Mouse (Mus musculus): ENCODE data around the gene Pepd.

Gene Pepd

DNA sequence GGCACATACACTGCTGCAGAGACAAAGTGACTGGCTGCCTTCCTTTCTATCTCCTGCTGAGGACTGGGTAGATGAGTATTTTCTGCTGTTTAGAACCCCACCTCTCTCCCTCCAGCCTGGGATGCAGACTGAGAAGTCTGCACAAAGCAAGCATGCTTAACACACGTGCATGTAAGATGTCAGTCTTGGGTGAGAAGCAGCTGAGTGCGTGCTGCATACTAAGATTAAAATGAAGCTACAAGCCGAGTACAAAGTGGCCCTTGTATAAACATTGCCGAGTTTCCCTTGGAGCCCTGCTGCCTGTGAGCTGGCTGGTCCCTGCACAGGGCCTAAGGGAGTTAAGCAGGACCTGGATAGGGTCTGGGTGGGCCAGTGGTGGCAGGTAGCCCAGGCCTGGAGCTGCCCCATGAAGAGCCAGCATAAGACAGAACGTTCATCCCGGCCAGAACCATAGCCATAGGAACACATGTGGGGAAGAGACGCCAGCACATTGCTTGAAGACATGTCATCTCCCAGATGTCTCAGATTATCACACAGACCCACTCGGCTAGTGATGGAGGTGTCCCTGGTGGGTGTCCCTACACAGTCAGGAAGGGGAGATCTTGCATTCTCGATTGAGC lies 115.7 kb downstream of the Pepd start:
- DNase-seq (ENCODE audit: inconsistent ontology term), result no peak

DNA sequence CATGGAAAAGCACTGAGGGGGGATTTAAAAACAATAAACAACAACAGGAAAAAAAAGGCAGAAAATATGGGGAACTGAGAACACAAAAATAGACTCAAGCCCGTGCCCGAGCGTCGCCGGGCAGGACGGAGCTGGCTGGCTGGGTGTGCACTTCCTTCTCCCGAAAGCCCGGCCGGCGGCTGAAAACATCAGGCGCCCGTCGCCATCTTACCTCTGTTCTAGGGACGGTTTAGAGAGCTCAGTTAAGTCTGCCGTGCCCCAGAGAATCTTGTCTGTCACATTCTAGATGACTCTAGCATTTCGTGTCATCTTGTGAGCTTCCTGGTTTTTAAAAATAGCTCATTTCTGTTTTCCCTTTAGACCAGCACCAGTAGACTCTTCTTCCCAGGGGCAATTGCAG lies 116.4 kb downstream of the Pepd start:
- DNase-seq (ENCODE audit: inconsistent ontology term), result no peak

DNA sequence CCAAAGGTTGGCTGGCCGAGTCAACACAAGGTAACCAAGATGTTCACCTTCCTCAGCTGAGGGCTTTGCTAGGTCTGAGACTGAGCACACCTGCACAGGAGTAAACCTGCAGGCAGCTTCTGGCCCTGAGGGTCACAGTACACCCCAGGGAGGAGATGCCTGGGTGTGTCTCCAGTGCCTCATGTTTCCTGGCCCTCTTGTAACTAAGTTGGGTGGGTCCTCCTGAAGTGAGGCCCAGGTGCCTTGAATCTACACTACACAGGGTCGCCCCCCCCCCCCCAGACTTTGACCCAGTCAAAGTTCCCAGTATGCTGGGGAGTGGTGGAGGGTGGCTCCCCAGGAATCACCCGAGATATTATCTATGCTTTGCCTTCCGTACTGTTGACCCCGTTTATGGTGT lies 117.0 kb downstream of the Pepd start:
- no peak for DNase-seq (ENCODE audit: inconsistent ontology term)

DNA sequence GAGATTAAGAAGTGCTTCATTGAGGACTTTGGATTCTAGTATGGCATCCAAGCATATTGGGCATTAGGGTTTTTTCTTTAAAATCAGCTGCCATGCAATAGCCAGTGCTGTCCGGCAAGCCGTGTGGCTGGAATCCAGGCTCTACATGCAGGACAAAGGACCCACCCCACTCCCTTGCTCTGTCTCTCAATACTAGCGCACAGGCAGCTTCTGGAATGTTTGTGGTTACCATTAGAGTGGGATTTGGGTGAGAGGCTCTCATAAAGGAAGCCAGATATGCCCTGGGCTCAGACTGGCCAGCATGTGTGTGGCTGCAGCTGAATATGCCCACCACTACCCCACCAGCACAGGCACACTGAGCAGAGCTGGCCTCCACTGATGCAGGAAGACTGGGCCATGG lies 117.5 kb downstream of the Pepd start:
- peak; percentile 79 for DNase-seq (ENCODE audit: inconsistent ontology term)

DNA sequence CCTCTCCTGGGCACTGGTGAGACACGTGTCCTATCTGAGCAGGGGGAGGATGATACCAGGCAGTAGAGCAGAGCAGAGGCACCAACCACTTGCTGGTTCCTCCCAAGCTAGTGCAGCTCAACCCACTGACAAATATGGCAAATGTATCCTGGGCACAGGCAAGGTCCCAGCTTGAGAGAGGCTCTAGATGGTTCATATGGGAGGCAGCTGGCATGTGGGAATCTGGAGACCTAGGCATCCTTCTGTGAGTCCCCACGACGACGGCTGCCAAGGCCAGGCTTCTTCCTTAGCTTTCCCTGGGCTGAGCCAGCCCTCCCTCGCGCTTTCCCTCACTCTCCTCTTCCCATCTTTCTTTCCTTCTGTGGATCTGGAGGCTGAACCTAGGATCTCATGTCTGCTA lies 118.4 kb downstream of the Pepd start:
- DNase-seq (ENCODE audit: inconsistent ontology term), result no peak

DNA sequence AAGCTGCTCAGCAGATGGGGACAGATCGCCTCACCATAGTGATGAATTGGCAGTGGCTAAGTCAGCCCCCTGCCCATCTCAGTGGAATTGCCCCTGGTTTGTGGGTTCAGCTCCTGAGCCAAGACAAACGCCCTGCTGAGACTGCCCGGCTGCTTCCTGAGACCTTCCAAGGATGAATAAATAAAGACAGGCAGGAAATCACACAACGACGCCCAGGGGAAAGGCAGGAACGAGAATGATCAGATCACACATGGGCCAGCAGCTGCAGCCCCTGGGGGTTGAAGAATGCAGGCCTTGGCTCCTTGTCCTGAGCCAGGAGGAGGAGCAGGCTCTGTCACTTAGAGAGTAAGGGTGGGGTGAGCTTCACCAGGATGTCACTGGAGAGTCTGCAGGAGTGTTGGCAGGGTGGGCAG lies 123.0 kb downstream of the Pepd start:
- peak; percentile 50 for DNase-seq (ENCODE audit: inconsistent ontology term)

DNA sequence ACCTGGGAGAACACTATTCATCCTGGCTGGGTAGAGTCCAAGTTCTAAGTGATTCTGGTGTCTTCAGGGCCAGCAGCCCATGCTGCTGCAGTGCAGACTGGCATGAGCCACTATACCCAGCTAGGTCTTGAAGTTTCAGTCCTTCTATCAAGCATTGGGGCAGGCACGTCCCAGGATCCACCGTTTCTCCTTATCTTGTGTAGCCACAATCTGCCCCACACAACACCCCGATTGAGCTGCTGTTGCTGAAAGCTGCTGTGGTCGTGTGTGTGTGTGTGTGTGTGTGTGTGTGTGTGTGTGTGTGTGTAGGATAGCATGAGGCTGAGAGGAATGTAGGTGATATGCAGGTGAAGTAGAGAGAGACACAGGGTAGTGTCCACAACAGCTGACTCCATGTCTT lies 123.4 kb downstream of the Pepd start:
- DNase-seq (ENCODE audit: inconsistent ontology term), result no peak

DNA sequence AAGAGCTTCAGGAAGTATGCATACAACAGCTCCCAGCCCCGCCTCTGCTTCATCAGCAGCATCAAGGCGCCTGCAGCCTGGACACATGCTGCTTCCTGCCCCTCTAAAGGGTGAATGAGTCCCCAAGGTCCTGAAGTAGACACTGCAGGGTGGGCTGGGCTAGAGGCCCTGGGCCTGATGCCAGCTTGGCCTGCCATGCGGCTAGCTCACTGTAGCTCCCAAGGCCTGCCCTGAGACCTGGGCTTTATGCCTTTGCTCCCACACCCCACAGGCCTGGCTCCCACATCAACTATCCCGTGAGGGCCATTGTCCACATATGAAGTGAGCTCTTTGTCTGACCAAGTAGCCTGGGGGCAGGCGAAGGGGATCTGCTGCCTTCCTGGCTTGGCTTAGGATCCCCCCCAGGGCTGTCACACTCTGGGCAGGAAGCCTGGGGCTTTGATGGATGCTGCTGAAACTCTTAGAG lies 124.1 kb downstream of the Pepd start:
- DNase-seq (ENCODE audit: inconsistent ontology term), result peak; percentile 86

DNA sequence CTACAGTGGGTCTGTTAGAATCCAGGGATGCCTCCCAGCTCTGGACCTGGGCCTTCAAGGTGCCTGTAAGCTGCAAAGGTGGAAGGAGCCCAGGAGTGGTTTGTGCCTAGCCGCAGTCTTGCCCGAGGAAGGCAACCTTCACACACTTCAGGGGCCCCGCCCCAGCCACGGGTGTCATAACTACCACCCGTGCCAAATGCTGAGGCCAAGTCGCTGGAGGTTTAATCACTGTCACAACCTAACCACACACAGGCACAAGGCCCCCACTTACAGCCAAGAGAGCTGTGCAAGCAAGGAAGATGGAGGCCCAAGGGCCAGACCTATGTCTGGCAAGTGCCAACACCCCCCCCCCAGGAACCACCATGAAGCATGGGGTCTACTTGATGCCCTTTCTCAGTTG lies 125.2 kb downstream of the Pepd start:
- no peak for DNase-seq (ENCODE audit: inconsistent ontology term)

DNA sequence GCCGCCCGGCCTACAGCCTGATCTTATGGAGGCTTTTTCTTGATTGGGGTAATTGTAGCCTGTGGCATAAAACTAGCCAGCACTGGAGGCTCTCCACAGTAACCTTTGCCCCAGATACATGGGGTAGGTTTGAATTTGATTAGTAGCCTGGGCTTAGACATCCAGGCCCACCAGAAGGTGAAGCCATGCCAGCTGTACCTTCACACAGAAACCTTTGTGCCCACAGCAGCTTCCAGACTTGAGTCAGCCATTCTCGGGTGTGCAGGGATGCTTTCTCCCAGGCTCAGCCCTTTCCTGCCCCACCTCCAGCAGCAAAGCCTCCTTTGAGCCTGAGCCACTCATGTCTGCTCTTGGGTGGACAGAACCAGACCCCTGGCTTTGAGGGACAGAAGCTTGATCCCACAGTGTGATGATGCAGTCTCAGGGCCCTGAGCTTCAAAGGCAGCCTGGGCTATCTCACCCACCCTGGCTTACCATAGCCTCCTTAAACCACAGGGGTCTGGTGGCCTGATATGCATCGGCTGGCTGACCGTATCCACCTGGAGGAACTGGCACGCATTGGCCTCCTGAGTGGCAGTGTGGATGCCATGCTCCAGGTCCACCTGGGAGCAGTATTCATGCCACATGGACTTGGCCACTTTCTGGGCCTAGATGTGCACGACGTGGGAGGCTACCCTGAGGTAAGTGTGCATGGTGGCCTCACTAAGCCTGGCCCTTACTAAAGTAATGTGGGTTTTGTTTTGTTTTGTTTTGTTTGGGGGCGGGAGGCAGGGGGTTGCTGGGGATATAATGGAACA lies 128.2 kb downstream of the Pepd start:
- no peak for DNase-seq (ENCODE audit: inconsistent ontology term)

DNA sequence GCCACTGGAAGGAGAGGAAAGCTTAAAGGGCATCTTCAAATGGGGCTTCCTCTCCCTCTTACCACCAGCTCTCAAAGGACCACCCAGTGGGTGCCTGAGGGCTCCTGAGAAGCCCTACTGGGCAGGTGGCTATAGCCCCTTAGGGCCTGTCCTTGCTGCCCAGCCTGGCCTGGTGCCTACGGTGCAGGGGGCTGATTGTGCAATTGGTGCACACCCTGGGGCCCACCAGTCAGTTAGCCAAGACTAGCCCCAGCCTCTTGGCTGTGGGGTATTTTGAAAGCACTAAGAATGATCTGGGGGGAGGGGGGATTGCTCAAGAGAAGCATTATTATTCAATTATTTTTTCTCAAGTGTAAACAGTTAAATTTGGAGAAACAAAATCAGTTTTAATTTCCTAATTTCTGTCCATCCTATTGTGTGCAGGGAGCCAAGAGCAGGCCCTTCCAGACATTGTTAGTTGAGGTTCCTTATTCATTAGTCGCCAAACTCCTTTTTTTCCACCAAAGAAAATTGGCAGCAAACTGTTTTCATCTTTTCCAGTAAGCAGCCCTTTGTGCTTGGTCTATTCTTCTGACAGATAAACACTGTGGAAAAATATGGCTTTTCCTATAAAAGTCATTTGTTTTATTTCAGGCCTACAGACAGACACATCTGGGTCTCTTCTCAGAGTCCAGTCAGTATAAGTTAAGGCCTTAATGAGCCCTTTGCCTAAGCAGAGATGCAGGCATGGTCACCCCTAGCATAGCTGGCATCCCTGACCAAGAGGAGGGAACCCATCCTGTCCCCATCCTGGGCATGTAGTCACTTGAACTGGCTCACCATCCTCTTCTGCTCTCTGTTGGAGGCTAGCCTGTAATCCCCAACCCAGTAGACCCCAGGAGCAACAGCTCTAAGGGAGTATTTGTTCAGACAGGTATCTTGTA lies 129.4 kb downstream of the Pepd start:
- DNase-seq (ENCODE audit: inconsistent ontology term), result peak; percentile 49

DNA sequence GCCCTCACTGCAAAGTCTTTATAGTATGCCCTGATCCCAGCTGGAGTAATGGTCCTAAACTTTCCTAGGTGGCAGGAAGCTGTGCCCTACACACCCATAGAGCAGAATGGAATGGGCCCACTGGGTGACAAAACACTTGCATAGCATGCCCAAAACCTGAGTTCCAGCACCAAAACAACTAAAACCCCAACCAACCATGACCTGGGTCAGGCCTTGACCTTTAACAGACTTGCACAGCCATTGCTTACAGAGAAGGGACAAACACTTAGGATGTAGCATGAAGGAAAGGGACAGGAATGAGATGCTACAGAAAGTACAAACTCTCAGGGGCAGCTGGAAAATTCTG lies 130.0 kb downstream of the Pepd start:
- DNase-seq (ENCODE audit: inconsistent ontology term), result no peak

DNA sequence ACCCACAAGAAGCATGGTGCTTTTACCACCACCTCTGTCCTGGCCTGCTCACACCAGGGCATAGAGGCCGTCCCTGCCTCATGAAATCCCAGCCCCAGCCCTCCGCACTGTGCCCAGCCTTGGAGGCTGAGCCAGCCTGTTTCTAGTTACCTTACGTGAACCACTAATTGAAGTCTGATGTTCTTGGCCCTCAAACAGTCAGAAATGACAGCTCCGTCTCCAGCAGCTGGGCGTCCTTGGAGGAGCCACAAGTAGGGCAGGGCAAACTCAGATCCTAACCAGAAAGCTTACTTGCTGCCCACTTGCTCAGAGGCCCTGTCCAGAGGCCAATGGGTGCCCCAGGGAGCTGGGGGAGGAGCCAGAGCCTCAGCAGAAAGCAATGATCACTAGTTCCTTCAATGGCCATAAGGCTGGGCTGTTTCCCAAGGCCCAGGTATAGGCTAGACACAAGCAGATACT lies 130.6 kb downstream of the Pepd start:
- peak; percentile 38 for DNase-seq (ENCODE audit: inconsistent ontology term)

DNA sequence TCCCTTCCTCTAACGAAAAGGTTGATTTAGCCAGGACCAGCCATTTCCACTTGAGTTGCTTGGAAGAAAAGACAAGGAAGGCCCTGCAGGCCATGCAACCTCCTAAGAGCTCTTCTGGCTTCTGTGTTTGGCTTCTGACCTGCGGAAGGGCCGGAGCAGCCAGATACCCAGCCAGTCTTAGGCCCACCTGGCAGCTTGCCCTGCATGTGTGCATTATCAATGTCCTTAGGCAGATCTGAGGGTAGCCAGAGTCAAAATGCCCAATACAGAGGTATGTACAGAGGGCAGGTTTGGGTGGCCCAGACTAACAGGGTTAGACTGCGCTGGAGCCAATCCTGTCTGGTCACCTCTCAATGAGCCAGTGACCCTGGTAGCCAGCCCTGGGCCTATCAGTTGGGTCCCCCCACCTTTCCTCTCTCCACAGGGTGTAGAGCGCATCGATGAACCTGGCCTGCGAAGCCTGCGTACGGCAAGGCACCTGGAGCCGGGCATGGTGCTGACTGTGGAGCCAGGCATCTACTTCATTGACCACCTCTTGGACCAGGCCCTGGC lies 131.2 kb downstream of the Pepd start:
- no peak for DNase-seq (ENCODE audit: inconsistent ontology term)

DNA sequence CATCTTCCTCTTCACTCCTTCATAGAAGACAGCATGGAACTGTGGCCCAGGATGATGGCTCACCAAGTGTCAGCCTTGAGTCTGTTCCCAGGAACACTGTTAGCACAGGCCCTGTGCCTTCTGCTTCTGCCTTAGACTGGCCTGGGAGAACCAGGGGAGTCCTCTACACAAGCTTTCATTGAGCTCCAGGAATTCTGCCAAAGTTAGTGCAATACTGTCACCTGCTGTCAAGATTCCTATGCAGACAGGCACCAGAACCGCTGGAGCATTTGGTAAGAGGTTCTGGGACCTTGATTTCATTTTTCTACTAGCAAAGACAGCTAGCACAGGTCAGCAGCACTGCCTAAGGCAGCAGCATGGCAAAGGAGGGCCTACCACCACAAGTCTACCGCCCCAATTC lies 132.5 kb downstream of the Pepd start:
- DNase-seq (ENCODE audit: inconsistent ontology term), result no peak

DNA sequence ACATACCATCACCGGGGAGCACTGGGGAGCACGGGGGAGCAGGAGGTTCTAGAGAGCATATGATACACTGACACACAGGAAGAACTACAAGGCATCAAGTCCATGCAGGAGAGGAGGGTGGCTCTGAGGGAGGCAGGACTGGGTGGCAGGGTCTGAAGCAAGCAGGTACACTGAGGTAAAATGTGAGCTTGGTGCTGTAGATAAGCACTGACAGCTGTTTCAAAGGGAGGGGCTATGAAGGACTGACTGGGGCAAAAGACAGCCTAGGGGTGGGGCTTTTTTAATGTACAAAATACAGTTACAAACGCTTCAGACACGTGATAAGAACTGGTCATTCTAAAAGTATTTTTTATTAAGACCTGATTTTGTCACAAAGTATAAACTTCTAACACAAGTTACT lies 133.9 kb downstream of the Pepd start:
- DNase-seq (ENCODE audit: inconsistent ontology term), result no peak

DNA sequence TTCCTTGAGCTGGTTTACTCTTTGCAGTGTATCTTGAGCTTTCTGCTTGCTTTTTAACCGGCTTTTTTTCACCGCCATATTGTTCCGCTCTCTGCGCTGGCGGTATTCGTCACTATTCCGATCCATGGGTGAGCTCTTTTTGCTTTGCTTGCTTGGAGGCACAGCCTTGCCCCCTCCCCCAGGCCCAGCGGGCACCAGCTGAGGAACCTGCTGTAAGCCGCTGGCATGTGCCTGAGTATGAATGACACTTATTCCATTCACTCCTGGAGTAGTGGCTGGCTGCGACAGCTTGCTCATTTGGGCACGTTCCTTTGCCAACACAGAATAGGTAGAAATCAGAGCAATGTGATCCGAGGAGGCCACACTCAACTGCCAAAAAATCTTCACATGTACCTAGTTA lies 138.4 kb downstream of the Pepd start:
- DNase-seq (ENCODE audit: inconsistent ontology term), result no peak

DNA sequence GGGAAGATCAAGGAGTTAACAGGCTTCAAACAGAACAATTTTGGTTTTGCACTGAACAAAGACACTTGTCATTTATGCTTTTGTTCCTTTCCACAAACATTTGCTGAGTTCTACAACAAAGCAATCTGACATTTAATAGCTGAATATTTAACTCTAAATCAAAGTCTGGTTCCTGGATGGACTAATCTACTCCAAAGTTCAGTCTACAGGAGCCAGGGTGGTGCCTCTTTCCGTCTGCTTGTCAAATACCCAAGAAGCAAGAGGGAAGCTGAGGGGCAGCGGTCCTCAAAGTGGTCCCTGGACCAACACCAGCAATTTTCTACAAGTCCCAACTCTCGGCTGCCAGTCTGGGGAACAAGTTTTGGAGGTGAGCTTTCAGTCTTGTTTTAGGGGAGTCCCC lies 141.0 kb downstream of the Pepd start:
- no peak for DNase-seq (ENCODE audit: inconsistent ontology term)

DNA sequence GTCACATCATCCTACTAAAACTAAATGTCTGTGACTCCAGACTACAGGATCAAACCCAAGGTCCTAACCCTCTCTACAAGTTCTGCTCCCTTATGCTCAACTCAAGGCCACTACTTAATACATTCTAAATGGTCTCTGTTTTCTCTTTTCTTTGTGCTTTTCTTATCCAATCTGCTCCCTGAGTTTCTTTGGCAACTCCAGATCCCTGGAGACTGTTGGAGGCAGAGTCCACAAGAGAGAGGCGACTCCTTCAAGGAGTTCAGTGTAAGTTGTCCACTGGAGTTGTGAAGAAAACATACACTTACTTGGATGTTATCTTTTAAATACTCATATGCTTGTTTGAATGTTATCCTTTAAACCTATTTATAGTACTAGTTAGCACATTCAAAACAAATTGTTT lies 142.1 kb downstream of the Pepd start:
- DNase-seq (ENCODE audit: inconsistent ontology term), result no peak

DNA sequence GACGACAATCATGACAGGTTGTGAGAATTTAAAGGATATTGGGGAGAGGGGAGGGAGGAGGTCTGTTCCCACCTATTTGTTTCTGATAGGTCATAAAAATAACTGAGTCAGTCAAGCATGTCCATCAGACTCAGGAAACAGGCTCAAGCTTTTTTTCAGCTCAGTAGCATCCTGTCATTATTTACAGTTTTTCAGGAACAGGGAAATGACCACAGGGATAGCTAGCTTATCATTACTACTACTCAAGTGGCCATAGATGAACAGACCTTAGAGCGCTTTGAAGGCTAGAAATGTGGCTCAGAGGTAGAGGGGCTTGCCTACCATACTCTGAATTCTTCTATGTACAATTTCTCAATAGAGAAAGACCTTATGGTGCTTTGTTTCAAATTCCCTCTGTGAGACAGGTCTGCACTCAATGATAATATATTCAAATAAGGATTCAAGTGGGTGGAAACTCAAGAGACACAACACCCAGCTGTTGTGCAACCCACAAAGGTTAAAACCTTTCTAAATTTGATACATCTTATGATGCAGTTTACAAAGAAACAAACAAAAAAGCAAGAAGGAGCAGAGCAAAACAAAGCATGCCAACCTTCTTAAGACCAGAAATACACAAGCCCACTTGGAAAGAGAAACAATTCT lies 142.9 kb downstream of the Pepd start:
- no peak for DNase-seq (ENCODE audit: inconsistent ontology term)

DNA sequence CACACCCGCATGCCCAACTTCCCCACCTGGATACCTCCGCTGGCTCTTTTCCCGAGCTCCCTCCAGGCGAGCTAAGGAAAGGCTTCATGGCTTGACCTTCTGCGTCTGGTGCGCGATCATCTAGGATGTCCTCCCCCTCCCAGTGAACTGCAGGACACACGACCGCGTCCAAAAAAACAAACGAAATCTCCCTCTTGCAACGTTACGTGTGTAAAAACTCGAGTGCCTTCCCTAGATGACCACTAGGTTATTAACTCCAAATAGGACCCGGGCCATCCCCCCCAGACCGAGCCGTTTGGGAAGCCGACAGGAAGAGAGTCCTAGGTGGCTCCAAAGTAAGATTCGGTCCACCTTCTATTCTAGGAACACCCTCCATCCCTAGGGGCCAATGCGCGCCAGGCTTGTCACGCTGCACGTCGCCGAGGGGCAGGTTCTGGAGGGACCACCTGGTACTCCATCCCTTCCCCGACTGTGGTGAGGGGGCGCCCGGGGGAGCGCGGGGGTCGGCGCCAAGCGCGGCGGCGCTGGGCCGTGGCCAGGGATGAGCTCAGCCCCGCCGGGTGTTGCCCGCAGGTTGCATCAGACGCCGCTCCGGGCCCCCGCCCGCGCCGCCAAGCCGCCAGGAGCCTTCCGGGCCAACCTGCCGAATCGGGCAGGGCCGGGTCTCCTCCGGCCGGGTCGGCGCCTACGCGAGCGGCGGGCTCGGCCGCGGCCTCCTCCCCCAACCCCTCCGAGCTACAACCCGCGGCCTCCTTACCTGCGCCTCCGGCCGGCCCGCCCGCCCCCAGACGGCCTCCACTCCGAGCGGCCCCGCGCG lies 143.6 kb downstream of the Pepd start:
- DNase-seq (ENCODE audit: inconsistent ontology term), result peak; percentile 73

All from Muller cell, postnatal 12 days (primary cell).